Mouse (Mus musculus): ENCODE measurements around the gene 4930513O06Rik. TPM values are rescaled to one million over a fixed set of nuclear protein-coding genes. Genes with fewer than 3 reads are reported as not detected.

The 4930513O06Rik gene
- not detected for total RNA-seq (2021)
- long read RNA-seq, experiment 1: 0 reads
- long read RNA-seq, experiment 2: 0 reads

GRCm38 (mm10) chrX:139085943-139086342 lies at the start of gene 4930513O06Rik:
Gene 4930513O06Rik (plus strand): TSS chrX:139086243.
- DNase-seq: no peak

- DNase-seq: no peak
These were observed 48.4 kb upstream of the 4930513O06Rik start for GRCm38 (mm10) chrX:139037666-139038065.

GRCm38 (mm10) chrX:139039314-139039713 lies 46.7 kb upstream of the 4930513O06Rik start:
- no peak for DNase-seq

GRCm38 (mm10) chrX:139041148-139041547 lies 44.9 kb upstream of the 4930513O06Rik start:
- DNase-seq: no peak

GRCm38 (mm10) chrX:139051976-139052375 lies 34.1 kb upstream of the 4930513O06Rik start:
- no peak for DNase-seq

- DNase-seq: no peak
These were observed 32.9 kb upstream of the 4930513O06Rik start for GRCm38 (mm10) chrX:139053149-139053548.

DNA sequence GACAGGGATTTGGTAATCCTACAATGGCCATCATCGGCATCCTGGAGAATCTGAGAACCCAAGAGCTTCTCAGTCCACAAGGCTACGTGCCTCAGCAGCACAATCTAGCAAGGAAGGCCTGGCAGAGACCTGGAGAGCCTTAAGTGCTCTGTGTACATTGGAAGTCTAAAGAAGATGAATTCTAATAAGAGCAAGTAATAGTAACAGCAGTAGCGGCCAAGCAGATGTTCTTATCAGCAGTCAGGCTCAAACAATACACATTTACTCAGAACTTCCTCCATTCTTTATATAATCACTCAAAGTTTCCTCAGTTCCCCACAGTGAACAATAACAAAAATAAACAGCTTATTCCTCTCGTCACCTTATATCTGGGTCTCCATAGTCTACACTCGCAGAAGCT lies 22.0 kb upstream of the 4930513O06Rik start:
- DNase-seq: no peak

- no peak for DNase-seq
These were observed 7.5 kb upstream of the 4930513O06Rik start for GRCm38 (mm10) chrX:139078493-139078892.

DNA sequence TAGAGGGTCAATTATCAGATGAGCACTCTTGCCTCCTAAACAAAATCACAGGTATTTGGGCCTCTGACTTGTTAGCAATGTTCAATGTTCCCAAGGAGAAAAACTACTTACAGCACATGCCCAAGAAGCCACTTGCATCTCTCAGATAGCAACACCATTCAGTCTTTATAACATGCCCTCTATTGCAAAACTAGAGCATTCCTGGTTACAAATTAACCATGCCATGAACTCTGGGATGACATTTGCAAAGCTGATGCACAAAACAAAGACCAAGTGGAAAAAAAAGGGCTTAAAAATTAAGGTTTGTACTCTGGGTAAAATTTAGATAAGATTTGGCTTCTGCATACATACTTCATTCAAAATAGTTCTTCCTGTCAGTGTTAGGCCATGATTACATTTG lies 966 bp upstream of the 4930513O06Rik start, which contains the start of gene Serpina7:
TSS of gene Serpina7 (minus strand) at position 160 of the 400 bp plus-strand sequence.
- no peak for DNase-seq

GRCm38 (mm10) chrX:139097197-139097596 lies 11.2 kb downstream of the 4930513O06Rik start:
- no peak for DNase-seq

DNA sequence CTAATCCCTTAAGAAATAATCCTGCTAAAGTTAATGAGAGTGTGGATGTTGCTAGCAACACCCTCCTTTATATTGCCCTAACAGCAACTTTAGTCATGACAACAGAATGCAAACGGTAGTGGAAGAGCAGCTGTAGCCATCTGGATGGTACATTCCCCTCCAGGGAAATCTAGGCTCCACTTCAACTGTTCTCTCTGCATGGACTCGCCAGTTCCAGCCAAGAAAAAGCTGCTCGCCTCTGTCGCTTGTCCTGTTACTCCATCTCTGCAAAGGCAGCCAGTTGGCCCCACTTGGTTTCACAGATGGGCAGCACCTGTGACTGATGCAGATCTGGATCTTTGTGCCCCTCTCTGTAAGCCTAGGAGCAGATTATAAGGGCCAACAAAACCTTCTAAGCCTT lies 48.0 kb downstream of the 4930513O06Rik start:
- DNase-seq: peak; percentile 12 to 37

Other genes with a start within 250 kb of the 4930513O06Rik start
- under 1 TPM; 0.32 to 0.54 TPM for gene Nrk, start 171.8 kb upstream of the 4930513O06Rik start, total RNA-seq (2021)
- gene Serpina7, start 1.0 kb upstream of the 4930513O06Rik start, total RNA-seq (2021): not detected
- gene 4933428M09Rik, start 93.0 kb downstream of the 4930513O06Rik start, total RNA-seq (2021): not detected
- gene Mum1l1, start 123.8 kb downstream of the 4930513O06Rik start, total RNA-seq (2021): 1 to 10 TPM; 1.8 to 2.0 TPM
- gene Trap1a, start 247.4 kb downstream of the 4930513O06Rik start, total RNA-seq (2021): not detected

All from heart, adult 18-20 months (tissue).